Mouse (Mus musculus) macrophage (primary cell): Measurements from ENCODE around the gene Foxp1. TPM values are rescaled to one million over a fixed set of nuclear protein-coding genes. Genes with fewer than 3 reads are reported as not detected.
A peak's percentile ranks its signal among the peaks of the same experiment; 100 is the strongest.

Experiments
- H3K27ac ChIP-seq: fragments of 350-480 bp; formaldehyde crosslinking; 2 replicates; pipeline ENCODE4 v1.9.0; 2021
- H3K36me3 ChIP-seq: fragments of 350-480 bp; formaldehyde crosslinking; 2 replicates; pipeline ENCODE4 v1.9.0; 2021; ENCODE audit errors: inconsistent target
- H3K4me3 ChIP-seq: fragments of 350-480 bp; formaldehyde crosslinking; 2 replicates; pipeline ENCODE4 v1.9.0; 2021; ENCODE audit errors: inconsistent target
- H3K79me2 ChIP-seq: fragments of 350-480 bp; formaldehyde crosslinking; 2 replicates; pipeline ENCODE4 v1.9.0; 2021; ENCODE audit errors: inconsistent target
- WGBS: methylation state at CpG from one replicate; pipeline ENCODE4 v1.1.7; 2026; ENCODE audit warnings: inconsistent platforms; ENCODE audit not compliant: missing documents; 5-methylcytosine and 5-hydroxymethylcytosine counted together
- polyA plus RNA-seq: library from polyadenylated mRNA; stranded (reverse); fragments of 250-400 nt; gene quantifications from 3 replicates; pipeline ENCODE4 v1.2.4, GENCODE M21; 2018; ENCODE audit warnings: inconsistent platforms

The Foxp1 gene
- polyA plus RNA-seq, 1 experiment from 2014 or later, result 38.9 TPM

GRCm38 (mm10) chr6:99202781-99203180 is 319.7 kb downstream of the Foxp1 start:
- H3K79me2 ChIP-seq, result peaks cover 4% of the 10 kb centered on the region; the same call in 1 of the 2 replicates
- H3K27ac ChIP-seq, result no peak overlapping the region
- H3K4me3 ChIP-seq, result no peak overlapping the region
- no peaks in the 10 kb centered on the region for H3K36me3 ChIP-seq
- WGBS, result 100% methylated on average over 4 of the region's 4 CpGs

GRCm38 (mm10) chr6:99201271-99201705 is 321.2 kb downstream of the Foxp1 start:
- Histone ChIP-seq H3K79me2 (peaks cover 4% of the 10 kb centered on the region; the same call in 1 of the 2 replicates), H3K36me3 (no peaks in the 10 kb centered on the region), H3K4me3 (no peak overlapping the region), H3K27ac (no peak overlapping the region)
- 73% methylated on average over 4 of the region's 4 CpGs for WGBS

GRCm38 (mm10) chr6:99200656-99201055 is 321.9 kb downstream of the Foxp1 start:
- H3K36me3 ChIP-seq, result no peaks in the 10 kb centered on the region
- no peak overlapping the region for H3K27ac ChIP-seq
- WGBS, result 84% methylated on average over 8 of the region's 11 CpGs
- no peak overlapping the region for H3K4me3 ChIP-seq
- peaks cover 4% of the 10 kb centered on the region; the same call in 1 of the 2 replicates for H3K79me2 ChIP-seq

- 39% methylated on average over 4 of the region's 4 CpGs for WGBS
These were observed 323.2 kb downstream of the Foxp1 start for GRCm38 (mm10) chr6:99199277-99199676.

GRCm38 (mm10) chr6:99193697-99194096 is 328.8 kb downstream of the Foxp1 start:
- 38% methylated on average over 8 of the region's 8 CpGs for WGBS
- H3K27ac ChIP-seq, result no peak overlapping the region
- H3K4me3 ChIP-seq, result no peak overlapping the region

More at GRCm38 (mm10) chr6:99199277-99199676, 323.2 kb downstream of the Foxp1 start:
- Histone ChIP-seq H3K79me2 (peaks cover 4% of the 10 kb centered on the region; the same call in 1 of the 2 replicates), H3K27ac (no peak overlapping the region), H3K36me3 (no peaks in the 10 kb centered on the region), H3K4me3 (no peak overlapping the region)

GRCm38 (mm10) chr6:99191636-99192137 is 330.8 kb downstream of the Foxp1 start:
- H3K36me3 ChIP-seq, result no peaks in the 10 kb centered on the region
- no peak overlapping the region for H3K4me3 ChIP-seq
- no peak overlapping the region for H3K27ac ChIP-seq
- no peaks in the 10 kb centered on the region; the same call in 1 of the 2 replicates for H3K79me2 ChIP-seq
- WGBS, result 81% methylated on average over 8 of the region's 8 CpGs

More at GRCm38 (mm10) chr6:99193697-99194096, 328.8 kb downstream of the Foxp1 start:
- no peaks in the 10 kb centered on the region for H3K36me3 ChIP-seq
- no peaks in the 10 kb centered on the region; the same call in 1 of the 2 replicates for H3K79me2 ChIP-seq

- no peaks in the 10 kb centered on the region for H3K36me3 ChIP-seq
- H3K4me3 ChIP-seq, result no peak overlapping the region
- no peaks in the 10 kb centered on the region; the same call in 1 of the 2 replicates for H3K79me2 ChIP-seq
- 46% methylated on average over 12 of the region's 12 CpGs for WGBS
- no peak overlapping the region for H3K27ac ChIP-seq
These were observed 331.4 kb downstream of the Foxp1 start for GRCm38 (mm10) chr6:99191041-99191635.

GRCm38 (mm10) chr6:99189967-99190366 is 332.6 kb downstream of the Foxp1 start:
- WGBS, result 96% methylated on average over 8 of the region's 8 CpGs
- Histone ChIP-seq H3K4me3 (no peak overlapping the region), H3K36me3 (no peaks in the 10 kb centered on the region), H3K79me2 (no peaks in the 10 kb centered on the region; the same call in 1 of the 2 replicates), H3K27ac (no peak overlapping the region)

- peak overlapping the region; percentile 74 for H3K27ac ChIP-seq
- H3K36me3 ChIP-seq, result no peaks in the 10 kb centered on the region
- H3K79me2 ChIP-seq, result no peaks in the 10 kb centered on the region; the same call in 1 of the 2 replicates
- 22% methylated on average over 4 of the region's 4 CpGs for WGBS
- no peak overlapping the region for H3K4me3 ChIP-seq
These were observed 333.9 kb downstream of the Foxp1 start for GRCm38 (mm10) chr6:99188366-99189216.

GRCm38 (mm10) chr6:99187914-99188313 is 334.6 kb downstream of the Foxp1 start:
- H3K27ac ChIP-seq, result peak overlapping the region; percentile 74
- WGBS, result 39% methylated on average over 3 of the region's 3 CpGs
- no peak overlapping the region for H3K4me3 ChIP-seq
- no peaks in the 10 kb centered on the region for H3K36me3 ChIP-seq
- H3K79me2 ChIP-seq, result no peaks in the 10 kb centered on the region; the same call in 1 of the 2 replicates

- H3K36me3 ChIP-seq, result no peaks in the 10 kb centered on the region
- peak overlapping the region; percentile 74 for H3K27ac ChIP-seq
- H3K79me2 ChIP-seq, result no peaks in the 10 kb centered on the region; the same call in 1 of the 2 replicates
- no peak overlapping the region for H3K4me3 ChIP-seq
- 7% methylated on average over 2 of the region's 2 CpGs for WGBS
These were observed 335.1 kb downstream of the Foxp1 start for GRCm38 (mm10) chr6:99187415-99187814.

GRCm38 (mm10) chr6:99186569-99186968 is 336.0 kb downstream of the Foxp1 start:
- H3K36me3 ChIP-seq, result no peaks in the 10 kb centered on the region
- no peaks in the 10 kb centered on the region; the same call in 1 of the 2 replicates for H3K79me2 ChIP-seq
- H3K4me3 ChIP-seq, result no peak overlapping the region
- WGBS, result 85% methylated on average over 7 of the region's 7 CpGs
- no peak overlapping the region for H3K27ac ChIP-seq

GRCm38 (mm10) chr6:99185797-99186196 is 336.7 kb downstream of the Foxp1 start:
- Histone ChIP-seq H3K27ac (no peak overlapping the region), H3K79me2 (no peaks in the 10 kb centered on the region; the same call in 1 of the 2 replicates), H3K36me3 (no peaks in the 10 kb centered on the region), H3K4me3 (no peak overlapping the region)
- WGBS, result 100% methylated on average over 2 of the region's 2 CpGs

- Histone ChIP-seq H3K4me3 (no peak overlapping the region), H3K36me3 (no peaks in the 10 kb centered on the region), H3K27ac (no peak overlapping the region), H3K79me2 (no peaks in the 10 kb centered on the region; the same call in 1 of the 2 replicates)
- WGBS, result 100% methylated on average over 5 of the region's 5 CpGs
These were observed 338.5 kb downstream of the Foxp1 start for GRCm38 (mm10) chr6:99184051-99184450.
